ENCODE assay signal across 31 mouse cellular contexts in genomic region chr2:120207028-120207427, GRCm38 (mm10). TPM values are rescaled to one million over a fixed set of nuclear protein-coding genes. Genes with fewer than 3 reads are reported as not detected.
A peak's percentile ranks its signal among the peaks of the same experiment; 100 is the strongest.
DNase-seq lines count a peak whose midpoint lies in the region; ATAC-seq and TF ChIP-seq lines count a peak whose summit lies in the region.
"Had no signal": no experiment of that assay in that cellular context is flagged by ENCODE, and none has a peak within 500 bp of the region (broad histone marks: within the 10 kb centered on the region; RNA-seq: fewer than 3 reads in every experiment).

No protein-coding gene starts in this region.

- TF ChIP-seq CTCF in stomach, postnatal 0 days (IDR thresholded peaks at IDR 0.05; ENCODE audit: low read depth), result no peak

- H3K27ac ChIP-seq in stomach, postnatal 0 days (replicated peaks), result no peak overlapping the region
- H3K27ac ChIP-seq in hindbrain, embryonic 12.5 days, result no peak overlapping the region
- H3K27ac ChIP-seq: hindbrain, embryonic 14.5 days; liver, embryonic 14.5 days; neural tube, embryonic 15.5 days had no signal

- H3K4me2 ChIP-seq in stomach, postnatal 0 days (replicated peaks; ENCODE audit: low read depth), result no peak overlapping the region
- no peak overlapping the region for H3K4me2 ChIP-seq in hindbrain, embryonic 12.5 days (replicated peaks)
- H3K4me2 ChIP-seq: heart, embryonic 11.5 days; hindbrain, embryonic 14.5 days; neural tube, embryonic 15.5 days had no signal

- WGBS in stomach, postnatal 0 days, result 52% methylated on average over 6 of the region's 6 CpGs
- 83% methylated on average over 6 of the region's 6 CpGs for WGBS in hindbrain, embryonic 12.5 days

- peak; percentile 6 to 11 for DNase-seq in adrenal gland, postnatal 36 days
- no peak for DNase-seq in adrenal gland, postnatal 14 days
- peak; percentile 13 for DNase-seq in 416B (ENCODE audit: low read depth)
- peak; percentile 59 for DNase-seq in gastrocnemius, postnatal 10 days
- peak; percentile 20 for DNase-seq in stomach, postnatal 0 days (ENCODE audit: low spot score)
- DNase-seq in right cerebral cortex, postnatal 10 days (ENCODE audit: low spot score in 2 of 2), result no peak
- DNase-seq: cerebellum, adult 11 months; heart, postnatal 36 days; kidney, adult 9 months; kidney, postnatal 10 days; layer of hippocampus, postnatal 36 days; liver; lung, adult 2 months; lung, postnatal 10 days; midbrain, embryonic 14.5 days; retina, postnatal 1 day; thymus, postnatal 4 days had no signal

- H3K4me1 ChIP-seq in stomach, postnatal 0 days (replicated peaks; ENCODE audit: control insufficient read depth, insufficient read depth), result no peaks in the 10 kb centered on the region
- H3K4me1 ChIP-seq in hindbrain, embryonic 12.5 days, result no peaks in the 10 kb centered on the region
- H3K4me1 ChIP-seq: neural tube, embryonic 15.5 days had no signal

- no peak overlapping the region for H3K9ac ChIP-seq in stomach, postnatal 0 days (ENCODE audit: low read length)
- H3K9ac ChIP-seq in hindbrain, embryonic 12.5 days, result no peak overlapping the region
- H3K9ac ChIP-seq: hindbrain, embryonic 14.5 days; liver, embryonic 14.5 days; neural tube, embryonic 15.5 days had no signal

- no peaks in the 10 kb centered on the region for H3K27me3 ChIP-seq in stomach, postnatal 0 days (ENCODE audit: control insufficient read depth, insufficient read depth, low read length)
- no peaks in the 10 kb centered on the region for H3K27me3 ChIP-seq in hindbrain, embryonic 12.5 days
- H3K27me3 ChIP-seq: neural tube, embryonic 15.5 days had no signal

- no peaks in the 10 kb centered on the region for H3K36me3 ChIP-seq in stomach, postnatal 0 days (ENCODE audit: control insufficient read depth, insufficient read depth, low read length)
- H3K36me3 ChIP-seq in hindbrain, embryonic 12.5 days, result no peaks in the 10 kb centered on the region
- H3K36me3 ChIP-seq: neural tube, embryonic 15.5 days had no signal

- ATAC-seq in stomach, postnatal 0 days (ENCODE audit: low FRiP score, low TSS enrichment), result no peak
- no peak for ATAC-seq in hindbrain, embryonic 12.5 days (ENCODE audit: low FRiP score)
- ATAC-seq: forebrain, embryonic 16.5 days; intestine, postnatal 0 days had no signal

- no peak overlapping the region for H3K4me3 ChIP-seq in stomach, postnatal 0 days (ENCODE audit: low read depth, low read length)
- no peak overlapping the region for H3K4me3 ChIP-seq in hindbrain, embryonic 12.5 days
- H3K4me3 ChIP-seq: erythroblast, embryonic 14.5 days; neural tube, embryonic 15.5 days had no signal

- TF ChIP-seq EP300 in stomach, postnatal 0 days (optimal IDR thresholded peaks at IDR 0.05), result no peak

- H3K9me3 ChIP-seq in stomach, postnatal 0 days (ENCODE audit: control insufficient read depth, low read length), result no peaks in the 10 kb centered on the region
- H3K9me3 ChIP-seq in hindbrain, embryonic 12.5 days (replicated peaks), result no peaks in the 10 kb centered on the region
- H3K9me3 ChIP-seq: neural tube, embryonic 15.5 days had no signal

RNA-seq across cellular contexts. Expression of gene Pla2g4e, which starts 38.1 kb away (rescaled TPM):
- total RNA-seq in adrenal gland, postnatal 36 days (2021), result under 1 TPM; 0.13 to 0.20 TPM
- total RNA-seq in adrenal gland, postnatal 14 days (2021), result 0.48 and 0.53 TPM in 2 replicates
- 10 to 100 TPM; 32.5 to 33.7 TPM for total RNA-seq in gastrocnemius, postnatal 10 days (2021)
- 5.8 TPM in 2 replicates for polyA plus RNA-seq in stomach, postnatal 0 days (2015; fragmentation: Nextera tagmentation; extraction: Ambion mirVana)
- polyA plus RNA-seq in hindbrain, embryonic 12.5 days (2016; fragmentation: Nextera tagmentation; extraction: Ambion mirVana), result 0.14 and 0.35 TPM in 2 replicates
- total RNA-seq: CH12.LX; granulocyte monocyte progenitor cell, adult 5-6 weeks had no signal
- polyA plus RNA-seq: C2C12; erythroblast, embryonic 14.5 days; large intestine, adult 2 months; limb, embryonic 11.5 days; liver, embryonic 14.5 days; spleen, adult 2 months had no signal

RNA-seq across cellular contexts. Expression of gene Ehd4, which starts 52.6 kb away (rescaled TPM):
- 10 to 100 TPM; 44.5 to 48.7 TPM for total RNA-seq in adrenal gland, postnatal 36 days (2021)
- total RNA-seq in adrenal gland, postnatal 14 days (2021), result 34.2 and 48.1 TPM in 2 replicates
- 100 to 1,000 TPM; 130 to 134 TPM for total RNA-seq in gastrocnemius, postnatal 10 days (2021)
- 65.6 and 75.1 TPM in 2 replicates for polyA plus RNA-seq in stomach, postnatal 0 days (2015; fragmentation: Nextera tagmentation; extraction: Ambion mirVana)
- 17.2 and 21.8 TPM in 2 replicates for polyA plus RNA-seq in hindbrain, embryonic 12.5 days (2016; fragmentation: Nextera tagmentation; extraction: Ambion mirVana)

Comparison
In these comparisons a context has a peak if more than half of its experiments do, and no peak if none do; other contexts are left out.
1. DNase-seq: peak in adrenal gland, postnatal 36 days (2 of 2), 416B (single experiment), gastrocnemius, postnatal 10 days (single experiment) and stomach, postnatal 0 days (single experiment); none in adrenal gland, postnatal 14 days (single experiment) and right cerebral cortex, postnatal 10 days (0 of 2).
2. RNA of gene Pla2g4e, which starts 38.1 kb away (total RNA-seq): 32.5 to 33.7 TPM in gastrocnemius, postnatal 10 days; 0.48 to 0.53 TPM in adrenal gland, postnatal 14 days and 0.13 to 0.20 TPM in adrenal gland, postnatal 36 days; every median in the first group is over 10 times any median in the second.